Mouse (Mus musculus) natural killer cell, adult 2 months (primary cell): Measurements from ENCODE around the gene Sox6.
A peak's percentile ranks its signal among the peaks of the same experiment; 100 is the strongest.
"Not testable (repeated sequence)": the region's sequence is repeated elsewhere in the genome, so short reads cannot be mapped to it uniquely, and the experiment has no call there.

Source experiments
- DNase-seq, 2 experiments: peaks; one replicate each; pipeline ENCODE4 v3.0.0; 2022; ENCODE audit warnings: low spot score in 2 of 2

Gene Sox6

DNA sequence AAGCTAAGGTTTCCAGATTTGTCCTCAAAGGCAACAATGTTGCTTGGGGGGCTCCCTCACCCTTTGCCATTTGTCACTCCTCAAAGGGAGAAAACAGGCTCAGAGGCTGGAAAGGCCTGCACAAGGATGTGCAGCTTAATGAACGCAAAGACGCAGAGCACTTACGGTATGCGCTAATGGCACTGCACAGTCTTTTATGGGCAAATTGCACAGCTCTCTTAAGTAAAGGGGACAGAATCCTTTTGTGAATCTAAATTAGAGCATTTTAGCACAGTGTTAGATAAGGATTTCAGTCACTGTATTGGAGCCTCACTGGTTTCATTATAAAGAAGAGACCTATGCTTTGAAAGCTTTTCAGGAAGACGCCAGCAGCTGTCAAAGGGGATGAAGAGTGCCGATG, 375.2 kb downstream of the Sox6 start:
- DNase-seq = no peak

DNA sequence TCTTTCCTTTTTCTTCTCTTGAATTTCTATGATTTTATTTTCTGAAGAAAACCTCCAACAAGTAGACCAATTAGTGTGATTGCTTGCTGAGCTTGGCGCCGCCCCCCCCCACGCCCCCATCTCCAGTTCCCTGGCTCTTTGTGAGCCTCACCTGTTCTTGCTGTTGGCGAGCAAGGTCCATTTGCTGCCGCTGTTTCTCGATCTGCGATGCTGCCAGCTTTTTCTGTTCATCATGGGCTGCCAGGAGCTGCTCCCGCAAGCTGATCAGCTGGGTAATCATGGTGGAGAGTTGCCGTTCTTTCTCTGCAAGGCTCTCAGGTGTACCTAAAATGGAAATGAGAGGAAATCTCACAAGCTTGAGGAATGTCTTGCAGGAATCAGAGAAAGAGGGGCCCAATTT, 376.5 kb downstream of the Sox6 start:
- DNase-seq = no peak

DNA sequence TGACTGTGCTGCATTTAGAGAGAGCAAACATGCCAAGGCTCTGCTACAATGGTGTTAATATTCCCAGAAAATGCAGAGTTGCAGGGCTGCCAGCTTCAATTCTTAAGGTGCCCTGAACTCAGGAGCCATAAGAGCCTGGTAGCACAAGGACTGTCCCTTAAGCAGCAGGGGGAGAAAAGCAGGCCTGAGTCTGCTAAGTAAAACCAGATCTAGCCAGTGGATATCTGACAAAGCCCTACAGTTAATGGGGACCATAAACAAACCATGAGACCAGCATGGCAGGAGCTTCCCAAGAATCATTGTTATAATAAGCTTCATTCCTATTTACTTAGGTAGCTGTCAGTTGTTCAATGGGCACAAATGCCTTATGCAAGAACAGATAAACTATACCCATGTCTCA, 391.9 kb downstream of the Sox6 start:
- no peak for DNase-seq

DNA sequence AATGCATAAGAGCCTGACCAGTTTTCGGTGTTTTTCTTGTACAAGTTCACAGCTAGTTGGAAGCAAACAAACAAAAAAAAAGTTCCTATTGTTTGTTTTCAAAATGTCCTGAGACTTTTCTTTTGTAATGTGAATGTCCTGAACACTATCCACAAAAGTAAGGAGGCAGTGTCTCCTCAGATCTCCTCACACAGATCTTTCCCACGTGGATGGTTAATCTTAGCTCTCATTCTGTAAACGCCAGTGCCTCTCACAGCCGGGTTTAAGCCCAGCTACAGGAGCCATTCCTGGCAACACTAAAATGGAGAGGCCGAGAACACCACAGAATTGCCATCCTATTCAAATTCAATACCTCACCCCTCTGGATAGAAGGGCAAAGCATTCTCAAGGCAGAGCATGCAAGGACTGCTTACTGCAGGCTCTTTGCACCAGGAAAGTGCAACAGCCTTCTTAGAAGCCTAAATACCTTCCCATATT, 392.6 kb downstream of the Sox6 start:
- DNase-seq = no peak

GRCm38 (mm10) chr7:115645272-115645970, 393.2 kb downstream of the Sox6 start:
- DNase-seq = no peak

DNA sequence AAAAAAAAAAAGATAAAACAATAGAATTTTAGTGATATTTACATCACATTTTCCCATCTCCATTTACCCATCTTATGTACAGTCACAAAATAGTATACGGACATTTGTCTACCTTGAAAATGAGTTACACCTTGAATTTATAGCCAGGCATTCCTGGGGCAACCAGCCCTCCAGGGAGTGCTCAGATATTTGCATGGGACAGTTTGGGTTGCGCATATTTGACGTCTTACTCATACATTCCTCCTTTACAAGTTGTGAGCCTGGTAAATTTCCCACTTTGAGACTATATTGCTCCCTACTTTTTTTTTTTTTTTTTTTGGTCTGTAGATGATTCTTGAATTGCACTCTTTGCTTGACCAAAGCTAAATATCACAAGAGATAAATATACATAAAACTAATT, 407.9 kb downstream of the Sox6 start:
- DNase-seq = no peak

DNA sequence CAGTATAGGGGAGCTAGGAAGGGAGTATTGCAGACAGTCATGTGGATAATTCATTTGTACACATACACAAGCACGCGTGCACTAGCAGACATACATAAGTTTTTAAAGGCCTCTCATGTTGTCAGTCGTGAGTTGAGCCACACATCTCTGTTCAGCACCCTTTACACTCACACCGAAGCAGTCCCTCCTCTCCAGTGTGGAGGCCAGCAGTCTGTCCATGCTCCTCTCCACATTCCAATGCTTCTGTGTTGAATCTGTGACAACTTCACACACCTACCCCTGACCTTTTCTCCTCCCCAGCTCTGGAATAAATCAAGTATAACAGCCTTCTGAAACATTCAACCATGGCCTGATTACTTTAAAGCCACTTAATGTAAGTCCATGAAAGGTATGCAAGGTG, 408.3 kb downstream of the Sox6 start:
- no peak for DNase-seq

DNA sequence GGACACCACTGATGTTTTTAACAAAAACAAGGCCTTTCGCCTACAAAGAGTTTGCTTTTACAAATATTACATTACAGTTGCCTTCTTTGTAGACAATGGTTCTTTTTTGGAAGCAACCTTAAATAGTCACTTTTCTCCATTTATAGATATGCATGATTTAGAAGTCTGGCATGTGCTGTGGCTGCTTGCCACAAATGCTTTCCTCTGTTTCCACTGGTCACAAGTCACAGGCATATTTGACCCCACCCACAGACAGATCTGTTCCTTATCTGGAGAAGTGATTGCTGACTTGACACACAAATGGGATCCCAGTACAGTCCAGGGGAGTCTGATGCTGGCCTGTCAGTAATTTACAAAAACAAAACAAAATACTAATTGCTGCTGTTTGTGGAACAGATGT, 409.8 kb downstream of the Sox6 start:
- DNase-seq = no peak

DNA sequence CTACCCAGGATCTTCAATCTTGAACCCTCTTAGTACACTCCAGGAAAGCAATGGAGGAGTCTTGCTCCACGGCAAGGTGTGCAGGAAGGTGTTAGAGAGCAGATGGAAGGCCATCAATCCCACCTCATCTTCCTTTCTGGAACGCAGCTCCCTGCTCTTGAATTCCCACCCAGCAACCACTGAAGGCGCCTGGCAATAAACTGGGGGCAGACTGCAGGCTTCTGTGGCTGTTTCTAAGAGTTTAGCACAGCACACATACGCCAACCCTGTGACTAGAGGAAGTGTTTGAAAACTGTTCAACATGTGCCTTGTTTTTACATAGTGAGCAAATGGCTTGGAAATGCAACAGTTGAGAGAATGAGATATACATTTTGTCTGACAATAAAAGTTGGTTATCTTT, 412.6 kb downstream of the Sox6 start:
- no peak for DNase-seq

DNA sequence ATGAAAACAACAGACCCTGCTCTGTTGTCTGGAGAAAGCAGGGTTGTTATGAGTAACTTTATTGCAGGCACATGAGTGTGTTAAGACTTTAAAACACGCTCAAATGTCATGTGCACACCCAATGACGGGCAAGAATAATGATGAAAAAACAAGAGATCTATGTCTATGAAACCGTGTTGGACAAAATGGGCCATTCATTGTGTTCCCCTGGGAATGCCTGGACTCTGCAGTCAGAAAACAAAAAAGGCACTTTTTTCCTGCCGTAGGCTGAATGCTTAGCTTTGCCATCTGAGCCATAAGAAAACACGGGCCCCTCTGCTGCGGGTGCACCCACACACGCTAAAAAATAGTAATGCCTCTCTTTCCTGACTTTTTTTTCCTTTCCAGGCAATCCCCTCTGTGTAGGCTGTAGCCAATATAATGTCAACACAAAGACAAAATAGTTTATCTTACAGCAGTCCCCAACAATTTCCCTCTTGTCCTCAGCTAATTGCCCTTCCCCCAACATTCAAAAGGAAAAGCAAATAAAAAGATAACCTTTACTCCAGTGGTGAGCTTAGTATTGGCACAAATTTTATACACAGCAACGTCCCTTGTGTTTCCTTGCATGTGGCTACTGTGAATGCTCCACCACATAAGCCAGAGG, 413.6 kb downstream of the Sox6 start:
- no peak for DNase-seq

DNA sequence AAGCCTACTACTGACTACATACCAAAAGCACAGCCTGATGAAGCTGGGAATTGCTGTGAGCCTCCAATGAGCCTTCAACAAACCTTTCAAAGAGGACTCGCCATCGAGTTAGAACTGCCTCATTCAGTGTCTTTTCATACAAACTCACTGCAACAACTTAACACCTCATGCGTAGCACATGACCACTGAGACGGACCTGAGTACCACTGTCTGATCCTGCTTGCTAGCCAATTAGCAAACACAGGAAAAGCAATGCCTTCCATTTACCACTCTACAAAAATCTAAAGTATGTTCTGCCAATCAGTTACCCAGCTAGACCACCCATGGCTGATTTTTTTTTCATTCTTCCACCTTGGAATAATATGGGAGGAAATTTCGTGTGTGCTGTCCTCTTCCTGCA, 414.1 kb downstream of the Sox6 start:
- DNase-seq = no peak

DNA sequence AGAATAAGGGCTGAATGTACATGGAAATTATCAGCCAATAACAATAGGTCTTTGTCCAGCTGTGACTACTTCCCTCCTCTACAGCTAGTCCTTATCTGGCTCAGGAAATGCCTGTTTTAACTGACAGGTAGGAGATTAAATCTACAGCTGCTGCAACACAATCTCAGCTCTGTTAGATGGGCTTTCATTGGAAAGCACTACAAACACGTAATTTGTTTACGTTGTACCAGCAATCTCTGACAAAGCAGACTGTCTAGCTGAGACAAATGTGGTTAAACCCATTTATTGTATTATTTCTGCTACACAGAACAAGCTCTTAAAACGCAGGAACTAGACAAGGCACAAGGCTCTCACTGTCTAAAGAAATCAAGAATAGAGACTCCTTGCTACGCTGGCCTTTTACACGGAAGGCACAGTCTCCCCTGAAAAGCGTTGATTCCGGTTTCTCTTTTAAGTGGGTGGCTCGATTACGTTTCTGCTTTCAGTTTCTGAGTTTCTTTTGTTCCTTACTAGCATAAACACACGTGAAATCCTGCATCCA, 422.8 kb downstream of the Sox6 start:
- peak; percentile 50 to 52 for DNase-seq

- DNase-seq = no peak
These were observed 431.1 kb downstream of the Sox6 start for GRCm38 (mm10) chr7:115607485-115607884.

DNA sequence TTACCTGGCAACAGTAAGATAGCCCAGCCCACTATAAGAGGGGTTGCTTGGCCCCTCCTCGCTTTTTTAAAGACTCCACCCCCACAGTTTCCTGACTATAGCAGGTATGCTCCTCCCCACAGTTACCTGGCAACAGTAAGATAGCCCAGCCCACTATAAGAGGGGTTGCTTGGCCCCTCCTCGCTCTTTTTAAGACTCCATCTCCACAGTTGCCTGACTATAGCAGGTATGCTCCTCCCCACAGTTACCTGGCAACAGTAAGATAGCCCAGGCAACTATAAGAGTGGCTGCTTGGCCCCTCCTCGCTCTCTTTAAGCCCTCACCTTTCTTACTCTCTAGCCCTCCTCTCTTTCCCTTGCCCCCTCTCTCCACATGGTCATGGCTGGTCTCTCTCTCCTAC, 432.5 kb downstream of the Sox6 start:
- not testable (repeated sequence) for DNase-seq

DNA sequence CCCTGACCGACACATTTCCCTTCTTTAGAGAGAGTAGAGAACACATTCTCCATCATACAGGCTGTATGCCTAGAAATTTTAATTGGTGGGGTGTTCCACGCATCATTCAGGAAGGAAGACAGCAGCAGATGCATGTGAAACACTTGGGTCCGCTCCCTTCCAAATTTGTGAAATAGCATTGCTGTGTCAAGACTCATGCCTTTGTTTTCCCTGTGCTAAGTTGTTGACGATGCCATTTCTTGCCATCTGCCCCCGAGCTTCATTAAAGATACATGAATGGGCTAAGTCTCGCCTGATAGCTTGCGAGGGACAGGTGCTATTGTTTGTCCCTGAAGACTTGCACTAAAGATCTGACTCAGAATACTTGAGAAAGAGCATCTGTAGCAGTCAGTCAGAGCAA, 433.7 kb downstream of the Sox6 start:
- no peak for DNase-seq

- peak in 1 of 2 experiments; percentile 23 for DNase-seq
These were observed 441.2 kb downstream of the Sox6 start for GRCm38 (mm10) chr7:115597376-115597775.

DNA sequence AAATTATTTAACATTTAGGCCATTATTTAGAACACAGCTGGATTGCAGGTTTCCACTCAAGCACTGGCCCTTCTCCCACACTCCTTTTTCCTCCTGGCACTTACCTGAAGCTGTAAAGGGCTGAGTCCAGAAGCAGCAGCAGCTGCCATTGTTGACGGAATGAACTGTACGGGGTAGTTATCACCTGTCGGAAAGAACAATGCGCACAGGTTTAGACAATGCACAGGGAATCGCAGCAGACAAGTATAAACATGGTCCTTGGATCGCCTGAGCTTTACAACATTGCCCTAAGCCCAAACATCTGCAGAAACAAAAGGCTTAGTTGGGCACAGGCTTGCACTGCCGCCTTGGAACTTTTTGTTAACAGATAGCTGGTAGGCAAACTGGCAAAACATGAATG, 458.1 kb downstream of the Sox6 start:
- DNase-seq = no peak

GRCm38 (mm10) chr7:115579826-115580225, 458.8 kb downstream of the Sox6 start:
- DNase-seq = no peak

GRCm38 (mm10) chr7:115576387-115576786, 462.2 kb downstream of the Sox6 start:
- DNase-seq = no peak

GRCm38 (mm10) chr7:115574834-115575233, 463.8 kb downstream of the Sox6 start:
- no peak for DNase-seq

DNA sequence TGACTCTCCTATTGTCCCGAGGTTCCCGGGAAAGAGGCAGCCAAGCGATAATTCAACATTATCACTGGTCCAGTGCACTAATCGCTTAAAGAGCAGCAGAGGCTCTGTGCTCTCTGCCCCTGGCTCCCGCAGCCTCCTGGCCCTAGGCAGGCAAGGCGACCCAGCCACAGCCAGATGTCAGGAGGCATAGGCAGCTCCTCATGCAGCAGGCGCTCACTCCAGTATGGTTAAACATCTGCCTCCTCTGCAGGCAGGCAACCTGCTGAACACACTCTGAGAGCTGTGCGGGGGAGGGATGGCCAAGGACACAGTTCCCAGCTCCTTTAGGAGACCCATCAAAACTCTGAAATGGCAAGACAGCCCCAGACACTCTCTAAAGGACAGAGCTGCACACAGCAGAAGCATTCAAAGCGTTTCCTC, 469.8 kb downstream of the Sox6 start:
- no peak for DNase-seq

DNA sequence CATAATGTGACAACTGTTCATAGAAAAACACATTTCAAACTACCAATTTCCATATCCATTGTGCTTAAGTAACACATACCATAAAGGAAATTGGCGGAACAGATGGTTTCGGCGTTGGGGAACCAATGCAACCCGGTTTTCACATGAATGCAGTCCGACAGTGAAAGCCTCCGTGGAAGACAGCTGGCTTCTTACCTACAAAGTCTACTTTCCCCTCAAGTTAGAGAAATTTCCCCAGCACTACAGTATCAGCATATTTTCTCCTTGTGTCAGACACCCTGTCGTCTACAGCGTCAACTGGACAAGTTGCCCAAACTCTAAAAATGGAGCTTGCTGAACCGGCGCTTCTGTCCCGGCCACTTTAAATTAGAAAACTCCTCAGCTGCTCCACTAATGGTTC, 470.3 kb downstream of the Sox6 start:
- DNase-seq = no peak

GRCm38 (mm10) chr7:115566818-115567217, 471.8 kb downstream of the Sox6 start:
- DNase-seq = no peak
